Mouse (Mus musculus): ENCODE results near the gene Mif.

DNA sequence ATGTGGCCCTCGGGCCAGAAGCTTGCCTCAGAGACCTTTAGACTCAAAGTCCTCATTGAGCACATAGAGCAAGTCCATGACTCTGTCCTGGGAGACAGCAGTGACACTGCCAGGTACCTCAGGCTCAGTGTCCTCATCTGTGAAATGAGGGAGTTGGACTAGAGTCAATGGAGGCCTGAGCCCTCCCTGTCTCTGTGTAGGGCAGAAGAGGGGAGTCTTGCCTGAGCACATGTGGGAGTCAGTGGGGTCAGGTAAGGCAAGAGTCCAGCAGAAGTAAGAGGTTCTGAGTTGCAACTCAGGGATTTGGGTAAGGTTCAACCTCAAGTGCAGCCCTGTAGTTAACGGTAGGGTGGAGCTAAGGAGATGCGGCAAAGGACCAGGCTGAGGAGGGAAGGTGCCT, 3.1 kb downstream of the Mif start:
- TF ChIP-seq CTCF (IDR thresholded peaks at IDR 0.05; ENCODE audit: borderline replicate concordance, extremely low read depth, insufficient read depth, insufficient read length) (no peak), POLR2A (IDR thresholded peaks at IDR 0.05; ENCODE audit: borderline replicate concordance, extremely low read depth, insufficient read depth, insufficient read length, poor library complexity, severe bottlenecking) (no peak)
